Mouse (Mus musculus) lung, postnatal 0 days (tissue): ENCODE data around the gene Fgr. TPM values are rescaled to one million over a fixed set of nuclear protein-coding genes. Genes with fewer than 3 reads are reported as not detected.

Experiments used
- ATAC-seq: fragments of 200-750 bp; cut with Nextera tagmentation; 2 replicates; pipeline ENCODE4 v1.8.0; 2017; ENCODE audit warnings: moderate library complexity
- DNase-seq: peaks from one replicate; pipeline ENCODE4 v3.0.0-alpha.2; 2016; ENCODE audit warnings: low spot score
- H3K27ac ChIP-seq: fragments of 300-500 bp; sonication (generic); 2 replicates; pipeline ENCODE4 v1.5.1; 2014; ENCODE audit warnings: antibody characterized with exemption, mild to moderate bottlenecking, low read length, mixed read lengths
- H3K27me3 ChIP-seq: fragments of 300-500 bp; sonication (generic); replicated peaks from 2 replicates; pipeline ENCODE4 v1.6.1; 2014; ENCODE audit warnings: low read length, mixed read lengths; ENCODE audit not compliant: insufficient read depth
- H3K36me3 ChIP-seq: fragments of 300-500 bp; sonication (generic); 2 replicates; pipeline ENCODE4 v1.6.1; 2014; ENCODE audit warnings: low read length, mixed read lengths; ENCODE audit not compliant: insufficient read depth
- H3K4me1 ChIP-seq: fragments of 300-500 bp; sonication (generic); 2 replicates; pipeline ENCODE4 v1.6.1; 2014; ENCODE audit warnings: antibody characterized with exemption, low read depth, low read length, mixed read lengths; ENCODE audit not compliant: insufficient read depth
- H3K4me2 ChIP-seq: fragments of 300-500 bp; sonication (generic); replicated peaks from 2 replicates; pipeline ENCODE4 v1.6.1; 2014; ENCODE audit warnings: low read depth, mild to moderate bottlenecking, low read length, moderate library complexity, mixed read lengths
- H3K4me3 ChIP-seq: fragments of 300-500 bp; sonication (generic); 2 replicates; pipeline ENCODE4 v1.5.1; 2014; ENCODE audit warnings: low read depth, low read length
- H3K9ac ChIP-seq: fragments of 300-500 bp; sonication (generic); replicated peaks from 2 replicates; pipeline ENCODE4 v1.6.1; 2014; ENCODE audit warnings: low read depth, mild to moderate bottlenecking
- H3K9me3 ChIP-seq: fragments of 300-500 bp; sonication (generic); 2 replicates; pipeline ENCODE4 v1.6.1; 2016; ENCODE audit warnings: low read length, mixed read lengths
- CTCF ChIP-seq: IDR thresholded peaks from 2 replicates; pipeline ENCODE4 v1.5.1; 2016; ENCODE audit warnings: antibody characterized with exemption, mild to moderate bottlenecking
- EP300 ChIP-seq: IDR thresholded peaks from 2 replicates; pipeline ENCODE4 v1.6.1; 2016; ENCODE audit warnings: antibody characterized with exemption, mild to moderate bottlenecking, control low read depth
- WGBS: fragments of 180-500 bp; shearing (Covaris S2); extraction: QIAGEN DNeasy Blood & Tissue Kit; methylation state at CpG from one replicate; pipeline ENCODE4 v1.1.7; 2014; 5-methylcytosine and 5-hydroxymethylcytosine counted together
- polyA plus RNA-seq: library from polyadenylated mRNA; unstranded; fragments of >200 nt; fragmentation: Nextera tagmentation; extraction: Ambion mirVana; gene quantifications from 2 replicates; pipeline ENCODE4 v1.2.1, GENCODE M21; 2015

Gene Fgr
- polyA plus RNA-seq, 1 experiment from 2014 or later: 4.0 TPM

DNA sequence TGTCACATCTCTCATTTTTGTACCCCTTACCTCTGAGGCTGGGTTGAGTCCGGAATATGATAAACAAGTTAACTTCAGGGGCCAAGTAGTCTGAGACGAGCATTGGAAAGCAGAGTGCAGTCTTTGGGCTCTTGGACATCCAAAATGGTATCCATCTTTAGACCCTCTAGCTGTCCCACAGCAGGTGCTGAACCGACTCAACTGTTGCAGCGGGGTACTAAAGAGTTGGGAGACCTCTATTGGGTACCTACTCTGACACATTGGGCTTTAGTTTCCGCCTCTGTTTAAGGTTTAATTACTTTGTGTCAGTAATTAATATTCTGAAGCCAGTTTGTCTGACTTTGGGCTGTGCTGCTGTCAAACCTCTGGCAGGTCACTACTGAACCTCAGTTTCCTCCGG is 63.9 kb downstream of the Fgr start:
- Histone ChIP-seq H3K36me3 (no peaks in the 10 kb centered on the region), H3K9ac (no peak overlapping the region), H3K4me3 (no peak overlapping the region), H3K27ac (no peak overlapping the region), H3K4me1 (peaks cover 22% of the 10 kb centered on the region), H3K4me2 (peak overlapping the region; percentile 100), H3K27me3 (no peaks in the 10 kb centered on the region), H3K9me3 (no peaks in the 10 kb centered on the region)
- WGBS: 37% methylated on average over 6 of the region's 6 CpGs
- no peak for DNase-seq
- no peak for ATAC-seq
- TF ChIP-seq EP300: no peak
- no peak for TF ChIP-seq CTCF

DNA sequence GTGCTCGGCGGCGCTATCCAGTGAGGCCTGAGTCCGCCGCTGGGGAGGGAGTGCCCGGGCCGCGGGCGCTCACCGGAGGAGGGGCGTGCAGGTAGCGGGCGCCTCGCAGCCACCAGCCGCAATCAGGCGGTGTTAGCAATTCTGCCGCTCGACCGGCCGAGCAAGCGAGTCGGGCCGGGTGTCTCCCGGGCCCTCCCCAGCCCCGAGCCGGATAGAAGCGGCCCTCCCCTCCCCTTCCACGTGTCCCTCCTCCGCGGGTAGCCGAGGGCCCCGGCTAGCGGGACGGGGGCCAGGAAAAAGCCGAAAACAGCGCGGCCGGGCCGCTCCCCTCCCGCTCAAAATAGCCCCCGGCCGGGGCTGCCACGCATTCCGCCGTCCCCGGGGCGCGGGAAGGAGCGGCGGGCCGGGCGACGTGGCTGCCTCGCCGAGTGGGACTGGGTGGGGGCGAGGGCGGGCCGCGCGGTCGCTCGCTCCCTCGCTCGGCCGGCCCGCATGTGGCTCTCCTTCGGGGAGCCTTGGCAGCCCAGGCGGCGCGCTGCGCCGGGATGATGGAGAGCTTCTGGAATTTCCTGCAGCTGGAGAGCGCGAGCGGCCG is 64.7 kb downstream of the Fgr start:
- Histone ChIP-seq H3K4me3 (peak overlapping the region; percentile 64), H3K4me1 (peaks cover 30% of the 10 kb centered on the region), H3K27ac (peak overlapping the region; percentile 82), H3K27me3 (no peaks in the 10 kb centered on the region), H3K36me3 (no peaks in the 10 kb centered on the region), H3K9ac (peak overlapping the region; percentile 46), H3K4me2 (peak overlapping the region; percentile 100), H3K9me3 (no peaks in the 10 kb centered on the region)
- DNase-seq (peak; percentile 80), ATAC-seq (peak; percentile 78)
- WGBS: 1% methylated on average over 41 of the region's 76 CpGs
- TF ChIP-seq EP300 (no peak), CTCF (0 out of 2 replicates have a peak, but pooled peaks have one; percentile 11)

DNA sequence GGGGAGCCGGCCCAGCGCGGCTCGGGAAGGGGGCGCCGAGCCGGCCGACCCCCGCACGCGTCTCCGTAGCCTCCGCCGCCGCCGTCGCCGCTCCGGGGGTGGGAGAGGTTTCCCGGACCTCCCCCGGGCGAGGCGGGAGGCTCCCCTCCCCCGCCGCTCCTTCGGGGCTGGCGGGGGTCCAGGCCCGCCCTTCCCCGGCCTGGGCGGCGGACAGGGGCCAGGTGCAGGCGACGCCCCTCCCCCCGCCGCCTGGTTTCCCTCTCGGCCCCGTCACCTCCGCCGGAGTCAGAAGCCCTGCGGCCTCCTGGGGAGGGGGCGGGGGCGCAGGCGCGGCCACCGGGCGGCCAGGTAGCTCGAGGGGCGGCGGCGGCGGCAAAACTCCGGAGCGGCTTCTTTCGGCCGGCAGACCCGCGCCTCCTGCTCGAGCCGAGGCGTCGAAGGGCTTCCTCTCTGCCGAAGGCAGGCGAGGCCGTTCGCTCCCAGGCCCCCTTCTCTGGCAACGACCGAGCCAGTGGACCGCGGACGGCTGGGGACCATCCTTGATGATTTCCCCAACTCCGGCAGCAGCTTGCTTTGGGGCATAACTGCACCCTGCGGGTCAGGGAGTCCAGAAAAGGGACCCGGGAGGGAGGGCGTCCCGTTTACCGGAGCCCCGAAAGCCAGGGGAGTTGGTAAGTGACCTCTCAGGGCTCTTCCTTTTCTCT is 65.4 kb downstream of the Fgr start:
- H3K4me2 ChIP-seq: peak overlapping the region; percentile 100
- H3K4me1 ChIP-seq: peaks cover 35% of the 10 kb centered on the region
- peak overlapping the region; percentile 46 for H3K9ac ChIP-seq
- peak overlapping the region; percentile 82 for H3K27ac ChIP-seq
- DNase-seq: peak; percentile 53
- H3K27me3 ChIP-seq: no peaks in the 10 kb centered on the region
- ATAC-seq: peak; percentile 40
- H3K36me3 ChIP-seq: no peaks in the 10 kb centered on the region
- peak overlapping the region; percentile 64 for H3K4me3 ChIP-seq
- H3K9me3 ChIP-seq: no peaks in the 10 kb centered on the region
- WGBS: 4% methylated on average over 16 of the region's 77 CpGs
- TF ChIP-seq CTCF: no peak
- no peak for TF ChIP-seq EP300

DNA sequence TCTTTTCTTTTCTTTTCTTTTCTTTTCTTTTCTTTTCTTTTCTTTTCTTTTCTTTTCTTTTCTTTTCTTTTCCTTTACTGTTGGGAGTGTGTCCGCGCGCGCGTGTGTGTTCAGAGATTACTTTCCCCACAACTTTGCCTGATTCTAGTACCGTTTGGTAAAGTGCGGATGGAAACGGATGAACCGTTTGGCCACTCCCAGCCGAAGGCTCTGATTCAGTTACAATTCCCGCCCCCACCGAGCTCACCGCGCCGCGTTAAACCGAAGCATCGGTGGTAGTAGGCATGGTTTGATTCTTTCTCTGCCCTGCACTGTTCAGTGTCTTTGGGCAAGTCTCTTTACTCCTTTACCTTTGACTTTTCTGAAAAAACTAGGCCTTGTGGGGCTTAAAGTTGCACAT is 65.9 kb downstream of the Fgr start:
- H3K36me3 ChIP-seq: no peaks in the 10 kb centered on the region
- H3K9me3 ChIP-seq: no peaks in the 10 kb centered on the region
- TF ChIP-seq CTCF (no peak), EP300 (no peak)
- H3K4me2 ChIP-seq: peak overlapping the region; percentile 100
- ATAC-seq (no peak), DNase-seq (no peak)
- 20% methylated on average over 18 of the region's 18 CpGs for WGBS
- no peak overlapping the region for H3K27ac ChIP-seq
- peaks cover 41% of the 10 kb centered on the region for H3K4me1 ChIP-seq
- peak overlapping the region; percentile 64; the same call in 1 of the 2 replicates for H3K4me3 ChIP-seq
- H3K9ac ChIP-seq: peak overlapping the region; percentile 46; the same call in 1 of the 2 replicates
- no peaks in the 10 kb centered on the region for H3K27me3 ChIP-seq

DNA sequence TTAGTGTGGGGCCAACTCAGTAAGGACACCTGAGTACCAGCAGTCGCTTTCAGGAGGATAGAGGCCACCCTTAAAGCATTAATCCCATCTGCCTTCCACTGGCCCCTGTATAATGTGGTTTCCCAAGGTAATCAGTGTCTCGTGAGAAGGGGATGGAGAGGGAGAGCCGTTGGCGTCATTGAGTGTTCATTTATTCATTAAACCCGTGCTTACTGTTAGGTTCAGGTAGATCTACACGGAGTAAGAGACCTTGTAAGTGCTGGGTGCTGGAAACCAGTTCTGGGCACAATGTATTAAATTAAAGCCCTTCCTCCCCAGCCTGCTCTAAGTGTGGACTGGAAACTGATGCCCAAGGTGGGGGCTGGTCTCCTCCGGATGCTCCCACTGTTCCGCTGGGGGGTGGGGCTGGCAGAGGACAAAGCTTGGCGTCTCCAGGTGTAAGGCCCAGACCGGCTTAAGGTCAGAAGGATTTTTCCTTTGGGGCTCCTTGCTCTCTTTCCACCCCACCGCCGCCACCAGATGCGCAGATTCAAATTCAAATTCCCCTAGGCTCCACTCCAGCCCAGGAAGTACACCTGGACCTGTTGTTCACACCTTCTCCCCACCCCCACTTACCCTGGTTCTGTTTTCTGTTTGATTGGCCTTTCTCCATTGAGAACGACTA is 66.5 kb downstream of the Fgr start:
- H3K36me3 ChIP-seq: no peaks in the 10 kb centered on the region
- TF ChIP-seq CTCF (no peak), EP300 (no peak)
- H3K4me3 ChIP-seq: no peak overlapping the region
- no peak overlapping the region for H3K9ac ChIP-seq
- no peak for ATAC-seq
- peaks cover 45% of the 10 kb centered on the region for H3K4me1 ChIP-seq
- 51% methylated on average over 14 of the region's 14 CpGs for WGBS
- H3K9me3 ChIP-seq: no peaks in the 10 kb centered on the region
- no peaks in the 10 kb centered on the region for H3K27me3 ChIP-seq
- DNase-seq: no peak
- no peak overlapping the region for H3K27ac ChIP-seq
- peak overlapping the region; percentile 100 for H3K4me2 ChIP-seq

DNA sequence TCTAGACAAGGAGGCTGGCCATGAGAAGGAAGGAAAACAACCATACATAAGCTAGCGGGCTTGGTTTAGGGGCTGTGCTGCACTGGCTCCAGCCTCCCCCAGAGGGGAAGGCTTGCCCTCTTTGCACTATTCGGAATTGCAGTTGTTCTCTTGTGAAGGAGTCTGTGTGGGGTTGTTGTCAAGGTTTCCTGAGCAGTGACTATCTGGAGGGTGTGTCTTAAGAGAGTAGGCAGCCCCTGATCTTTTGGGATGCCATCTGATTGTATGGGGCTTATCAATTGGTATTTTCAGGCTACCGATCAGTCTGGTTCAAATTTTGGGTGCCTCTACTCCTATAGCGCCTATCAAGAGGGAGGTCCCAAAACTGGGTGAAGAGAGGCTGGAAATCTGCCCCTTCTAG is 68.3 kb downstream of the Fgr start:
- peak overlapping the region; percentile 69 for H3K27ac ChIP-seq
- no peak overlapping the region for H3K4me3 ChIP-seq
- H3K4me1 ChIP-seq: peaks cover 58% of the 10 kb centered on the region
- 39% methylated on average over 4 of the region's 4 CpGs for WGBS
- H3K27me3 ChIP-seq: no peaks in the 10 kb centered on the region
- no peaks in the 10 kb centered on the region for H3K9me3 ChIP-seq
- TF ChIP-seq CTCF: no peak
- TF ChIP-seq EP300: no peak
- DNase-seq (peak; percentile 36), ATAC-seq (no peak)
- H3K9ac ChIP-seq: no peak overlapping the region
- no peaks in the 10 kb centered on the region for H3K36me3 ChIP-seq
- 0 out of 2 replicates have a peak overlapping the region, but pooled peaks have one; percentile 17 for H3K4me2 ChIP-seq
